Mouse (Mus musculus) E14TG2a.4 (cell line): ENCODE data around the gene Syn1.
A peak's percentile ranks its signal among the peaks of the same experiment; 100 is the strongest.

ENCODE experiments used
- H3K27me3 ChIP-seq: 2 replicates; pipeline ENCODE4 v1.6.1; 2014; ENCODE audit warnings: low read length, control low read depth; ENCODE audit not compliant: insufficient read depth
- H3K36me3 ChIP-seq: 2 replicates; pipeline ENCODE4 v1.6.1; 2014; ENCODE audit warnings: low read length, control low read depth; ENCODE audit not compliant: insufficient read depth
- H3K4me1 ChIP-seq: replicated peaks from 2 replicates; pipeline ENCODE4 v1.6.1; 2014; ENCODE audit warnings: low read depth, low read length, control low read depth
- H3K4me3 ChIP-seq: replicated peaks from 2 replicates; pipeline ENCODE4 v1.5.1; 2014; ENCODE audit warnings: mild to moderate bottlenecking, low read length
- H3K9me3 ChIP-seq: 2 replicates; pipeline ENCODE4 v1.6.1; 2014; ENCODE audit warnings: low read length, control low read depth
- CTCF ChIP-seq: conservative IDR thresholded peaks from 2 replicates; pipeline ENCODE4 v1.5.1; 2014; ENCODE audit warnings: low read length
- NANOG ChIP-seq: IDR thresholded peaks from 2 replicates; pipeline ENCODE4 v1.6.1; 2014; ENCODE audit warnings: borderline replicate concordance, low read length, mixed read lengths
- POU5F1 ChIP-seq: IDR thresholded peaks from 2 replicates; pipeline ENCODE4 v1.6.1; 2014; ENCODE audit warnings: low read length, borderline replicate concordance

Syn1 gene

GRCm38 (mm10) chrX:20848256-20848984 is 72.4 kb downstream of the Syn1 start:
- Histone ChIP-seq H3K4me1 (peaks cover 22% of the 10 kb centered on the region), H3K27me3 (no peaks in the 10 kb centered on the region), H3K4me3 (peak overlapping the region; percentile 92), H3K9me3 (no peaks in the 10 kb centered on the region), H3K36me3 (peaks cover 34% of the 10 kb centered on the region)
- TF ChIP-seq CTCF: no peak
- TF ChIP-seq POU5F1: no peak
- no peak for TF ChIP-seq NANOG

GRCm38 (mm10) chrX:20847816-20848215 is 73.0 kb downstream of the Syn1 start:
- peaks cover 28% of the 10 kb centered on the region for H3K36me3 ChIP-seq
- H3K4me1 ChIP-seq: peaks cover 19% of the 10 kb centered on the region
- no peak overlapping the region for H3K4me3 ChIP-seq
- no peaks in the 10 kb centered on the region for H3K27me3 ChIP-seq
- H3K9me3 ChIP-seq: no peaks in the 10 kb centered on the region
- TF ChIP-seq POU5F1: no peak
- no peak for TF ChIP-seq NANOG
- no peak for TF ChIP-seq CTCF

GRCm38 (mm10) chrX:20847232-20847631 is 73.6 kb downstream of the Syn1 start:
- no peaks in the 10 kb centered on the region for H3K9me3 ChIP-seq
- peaks cover 19% of the 10 kb centered on the region for H3K4me1 ChIP-seq
- TF ChIP-seq CTCF: no peak
- no peak for TF ChIP-seq POU5F1
- no peak for TF ChIP-seq NANOG
- no peaks in the 10 kb centered on the region for H3K27me3 ChIP-seq
- H3K36me3 ChIP-seq: peaks cover 27% of the 10 kb centered on the region
- H3K4me3 ChIP-seq: no peak overlapping the region

GRCm38 (mm10) chrX:20828934-20829333 is 91.9 kb downstream of the Syn1 start:
- H3K4me1 ChIP-seq: no peaks in the 10 kb centered on the region
- no peaks in the 10 kb centered on the region for H3K27me3 ChIP-seq
- H3K4me3 ChIP-seq: no peak overlapping the region
- no peaks in the 10 kb centered on the region for H3K36me3 ChIP-seq
- TF ChIP-seq NANOG: no peak
- peak; percentile 28 for TF ChIP-seq CTCF
- TF ChIP-seq POU5F1: no peak
- no peaks in the 10 kb centered on the region for H3K9me3 ChIP-seq

- Histone ChIP-seq H3K27me3 (no peaks in the 10 kb centered on the region), H3K4me3 (peak overlapping the region; percentile 76), H3K36me3 (0 out of 2 replicates have a peak, but pooled peaks cover 5% of the 10 kb centered on the region), H3K9me3 (no peaks in the 10 kb centered on the region), H3K4me1 (peaks cover 16% of the 10 kb centered on the region)
- no peak for TF ChIP-seq POU5F1
- TF ChIP-seq CTCF: 0 out of 2 replicates have a peak, but pooled peaks have one; percentile 14
- TF ChIP-seq NANOG: no peak
Measured at GRCm38 (mm10) chrX:20819708-20820426, 100.9 kb downstream of the Syn1 start.

GRCm38 (mm10) chrX:20819204-20819628 is 101.6 kb downstream of the Syn1 start:
- TF ChIP-seq NANOG (no peak), POU5F1 (no peak), CTCF (peak; percentile 32)
- H3K27me3 ChIP-seq: no peaks in the 10 kb centered on the region
- H3K9me3 ChIP-seq: no peaks in the 10 kb centered on the region
- H3K4me3 ChIP-seq: peak overlapping the region; percentile 76
- 0 out of 2 replicates have a peak, but pooled peaks cover 5% of the 10 kb centered on the region for H3K36me3 ChIP-seq
- peaks cover 16% of the 10 kb centered on the region for H3K4me1 ChIP-seq

- H3K4me3 ChIP-seq: no peak overlapping the region
- TF ChIP-seq NANOG (no peak), POU5F1 (no peak), CTCF (no peak)
- 0 out of 2 replicates have a peak, but pooled peaks cover 10% of the 10 kb centered on the region for H3K36me3 ChIP-seq
- H3K4me1 ChIP-seq: peaks cover 16% of the 10 kb centered on the region
- no peaks in the 10 kb centered on the region for H3K9me3 ChIP-seq
- H3K27me3 ChIP-seq: no peaks in the 10 kb centered on the region
Measured at GRCm38 (mm10) chrX:20816974-20817373, 103.8 kb downstream of the Syn1 start.
